Mouse (Mus musculus): ENCODE results near the gene Gpatch8.

DNA sequence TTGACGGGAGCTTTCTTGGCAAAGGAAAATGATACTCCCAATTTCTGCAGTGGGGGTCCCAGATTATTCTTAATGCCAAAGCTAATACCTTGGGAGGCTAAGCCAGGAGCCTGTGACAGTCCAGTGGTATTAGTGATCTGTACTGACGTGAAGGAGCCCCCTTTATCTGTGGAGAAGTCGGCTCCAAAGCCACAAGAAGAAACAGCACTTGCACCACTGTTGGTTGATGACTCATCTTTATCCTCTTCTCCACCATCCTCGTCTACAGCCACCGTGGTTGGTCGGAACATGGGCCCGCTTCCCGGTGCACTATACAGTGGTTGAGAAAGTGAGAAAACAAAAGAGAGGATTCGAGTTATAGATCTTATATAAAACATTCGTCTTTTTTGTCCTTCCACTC is 74.4 kb downstream of the Gpatch8 start:
- TF ChIP-seq POLR2A (IDR thresholded peaks at IDR 0.05; ENCODE audit: low read depth, low read length), result no peak
- no peak for TF ChIP-seq CTCF (IDR thresholded peaks at IDR 0.05; ENCODE audit: extremely low read depth, insufficient read length, insufficient replicate concordance, low read depth, low read length)
